Mouse (Mus musculus) adrenal gland, postnatal 4 days (tissue): ENCODE results near the gene Gm26897. TPM values are rescaled to one million over a fixed set of nuclear protein-coding genes. Genes with fewer than 3 reads are reported as not detected.

Experiments used
- DNase-seq, 2 experiments: peaks; one replicate each; pipeline ENCODE4 v3.0.0; 2021 to 2022; ENCODE audit warnings: low spot score in 2 of 2, mixed read lengths in 2 of 2
- long read RNA-seq, 2 experiments: library from polyadenylated mRNA; stranded (forward); transcript quantifications; one replicate each; pipeline ENCODE4 v2.0.0; 2021
- total RNA-seq, 2 experiments: library from RNA; stranded (reverse); gene quantifications; 2 replicates each; pipeline ENCODE4 v1.2.3; 2021

Gene Gm26897
- total RNA-seq: not detected
- long read RNA-seq, experiment 1: 0 reads
- long read RNA-seq, experiment 2: 0 reads

DNA sequence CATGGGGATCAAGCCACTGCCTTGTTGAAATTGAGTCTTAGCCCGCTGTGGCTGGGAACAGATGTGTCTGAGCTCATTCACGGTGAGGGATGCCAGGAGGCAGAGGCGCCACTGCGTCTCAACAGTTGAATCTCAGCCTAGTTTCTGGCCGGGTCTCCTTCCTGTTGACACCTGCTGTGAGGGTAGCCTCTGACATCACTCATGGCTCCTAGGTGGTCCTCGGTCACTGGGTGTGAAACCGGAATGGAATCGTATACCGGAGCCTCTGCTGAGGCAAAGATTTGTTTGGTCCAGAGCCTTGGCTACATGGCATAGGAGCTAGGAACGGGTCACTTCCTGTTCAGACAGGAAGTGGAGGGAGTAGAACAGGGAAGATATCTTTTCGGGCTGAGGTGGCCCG lies at the start of gene Gm26897:
Gene Gm26897, plus strand, starts transcription at position 74 of the 400 bp plus-strand sequence.
- DNase-seq: no peak

DNA sequence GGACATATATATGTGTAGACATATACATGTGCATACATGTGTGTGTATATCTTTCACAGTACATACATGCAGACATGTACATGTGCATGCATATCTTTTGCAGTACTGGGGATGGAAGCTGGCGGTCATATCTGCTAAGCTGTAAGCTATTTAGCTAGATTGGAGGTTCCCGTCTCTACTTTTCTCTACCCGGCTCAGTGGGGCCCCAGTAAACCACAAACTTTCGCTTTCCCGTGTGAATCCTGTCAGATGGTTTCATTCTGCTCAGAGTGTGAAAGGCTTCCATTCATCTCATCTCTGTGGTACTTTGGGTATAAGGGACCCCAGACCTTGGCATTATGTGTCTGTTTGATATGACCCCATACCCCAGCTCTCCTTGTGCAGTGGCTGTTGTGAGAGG lies 46.4 kb upstream of the Gm26897 start:
- no peak for DNase-seq

DNA sequence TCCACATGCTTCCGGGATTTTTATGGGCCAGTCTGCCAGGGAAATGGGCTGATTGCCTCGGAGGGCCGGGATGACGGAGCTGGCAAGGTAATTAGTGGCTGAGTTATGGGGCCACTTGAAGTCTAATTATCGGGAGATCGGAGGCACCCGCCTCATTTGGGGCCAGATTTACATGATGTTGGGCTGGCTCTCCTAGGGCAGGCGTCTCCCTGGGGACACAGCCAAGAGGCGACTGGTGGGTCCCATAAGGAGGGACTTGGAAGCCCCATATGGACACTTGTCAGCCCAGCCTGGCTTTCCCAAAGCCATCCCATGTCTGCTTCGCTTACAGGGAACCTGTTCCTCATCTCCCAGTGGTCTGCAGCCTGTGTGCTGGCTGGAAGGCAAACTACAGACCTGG lies 45.1 kb upstream of the Gm26897 start:
- no peak for DNase-seq

DNA sequence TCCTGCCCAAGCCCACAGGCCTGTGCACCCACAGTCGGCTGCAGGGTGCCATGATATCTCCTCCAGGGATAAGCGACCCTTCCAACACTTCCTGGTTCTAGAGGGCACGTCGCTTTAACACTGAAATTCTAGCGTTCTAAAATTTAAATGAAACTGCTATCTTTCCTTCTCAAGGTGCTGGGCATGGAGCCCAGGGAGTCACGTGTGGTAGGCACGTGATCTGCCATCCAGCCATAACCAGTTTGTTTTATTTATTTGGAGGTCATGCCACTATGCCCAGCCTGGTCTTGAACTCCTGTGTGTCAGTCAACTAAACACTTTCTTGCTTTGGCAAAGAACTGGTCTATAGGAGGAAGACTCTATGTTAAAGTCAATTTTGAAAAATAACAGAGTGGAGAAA lies 35.7 kb upstream of the Gm26897 start:
- DNase-seq: no peak

DNA sequence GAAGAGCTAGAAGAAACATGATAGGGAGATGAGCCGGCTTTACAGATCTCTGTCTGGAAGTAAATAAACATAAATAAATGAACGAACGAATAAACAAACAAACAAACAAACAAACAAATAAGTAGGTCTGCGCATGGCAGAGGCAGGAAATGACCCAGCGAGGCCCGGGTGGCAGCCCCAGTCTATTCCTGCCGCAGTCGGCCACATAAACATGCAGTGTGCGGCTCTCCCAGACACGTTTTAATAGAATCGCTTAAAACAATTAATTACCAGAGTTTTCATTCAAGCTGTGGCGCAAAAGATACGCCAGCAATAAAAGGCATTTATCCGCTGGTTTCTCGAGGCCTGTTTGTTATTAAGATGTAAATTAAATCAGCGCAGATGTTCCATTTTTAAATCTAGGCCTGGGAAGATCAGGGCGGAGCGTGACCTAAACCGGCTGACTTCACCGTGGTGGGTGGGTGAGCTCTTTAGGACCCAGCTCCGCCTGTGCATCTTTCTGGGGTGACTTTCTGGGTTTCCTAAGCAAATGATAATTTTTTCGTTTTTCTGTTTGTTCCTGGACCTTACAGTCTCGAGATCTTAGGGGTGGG lies 33.9 kb upstream of the Gm26897 start:
- no peak for DNase-seq

DNA sequence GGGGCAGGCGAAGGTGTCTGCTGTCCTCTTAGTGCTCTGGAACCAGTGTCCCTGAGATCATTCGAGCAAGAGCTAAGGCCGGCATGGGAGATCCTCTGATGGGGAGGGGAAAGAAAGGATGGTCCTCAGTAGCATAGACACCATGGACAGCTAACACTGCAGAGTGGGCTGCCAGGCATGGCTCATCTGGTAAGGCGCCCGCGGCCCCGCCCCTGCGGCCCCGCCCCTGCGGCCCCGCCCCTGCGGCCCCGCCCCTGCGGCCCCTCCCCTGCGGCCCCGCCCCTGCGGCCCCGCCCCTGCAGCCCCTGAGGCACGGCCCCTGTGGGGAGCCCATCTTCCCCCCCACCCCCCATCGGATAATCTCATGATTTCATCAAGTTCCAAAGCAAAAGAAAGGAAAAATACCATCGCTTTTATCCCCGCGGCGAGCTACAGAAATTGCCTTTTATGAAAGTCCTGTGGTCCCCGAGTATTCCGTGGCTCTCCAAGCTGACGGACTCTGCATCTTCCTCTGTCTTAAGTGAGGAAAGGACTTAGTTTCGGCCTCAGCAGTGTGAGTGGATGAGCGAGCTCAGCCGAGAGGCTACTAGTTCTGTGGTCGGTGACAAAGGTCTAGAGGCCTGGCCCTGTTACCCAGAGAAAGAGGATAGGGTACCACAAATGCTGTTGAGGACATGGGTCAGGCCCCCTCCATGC lies 31.9 kb upstream of the Gm26897 start:
- DNase-seq: no peak

DNA sequence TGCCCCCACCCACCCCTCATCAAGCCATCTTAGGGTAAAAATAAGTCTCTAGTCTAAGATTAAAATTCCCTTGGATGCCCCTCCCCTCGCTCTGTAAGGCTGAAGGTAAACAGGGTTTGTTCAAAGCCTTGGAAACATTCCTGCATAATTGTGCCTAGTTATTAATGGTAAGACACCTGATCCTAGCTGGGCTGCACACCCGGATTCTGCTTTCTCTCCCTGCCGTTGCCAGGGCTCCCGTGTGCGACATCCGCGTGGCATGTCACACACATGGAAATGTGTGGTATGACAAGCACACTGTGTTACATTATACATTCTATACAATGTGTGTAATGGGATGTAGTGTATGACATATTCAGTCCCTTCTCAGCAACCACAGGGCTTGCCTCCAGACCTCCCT lies 30.1 kb upstream of the Gm26897 start:
- DNase-seq: no peak

DNA sequence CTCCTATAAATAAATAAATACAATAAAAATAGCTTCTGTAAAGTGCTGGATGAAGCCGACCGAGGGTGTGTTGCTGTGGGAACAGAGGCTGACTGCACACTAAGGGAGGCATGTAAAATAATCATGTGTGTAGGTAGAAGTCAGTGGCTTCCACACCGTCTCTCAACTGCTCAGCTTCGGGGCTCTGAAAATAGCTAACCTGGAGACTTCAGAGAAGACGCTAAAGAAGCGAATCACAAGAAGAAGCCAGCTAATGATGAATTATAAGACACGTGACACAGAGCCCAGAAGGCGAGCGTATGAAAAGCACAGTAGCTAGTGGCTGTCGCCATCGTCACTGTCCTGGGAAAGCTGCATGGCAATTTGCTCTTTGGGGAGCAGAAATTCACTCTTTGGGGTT lies 29.4 kb upstream of the Gm26897 start:
- DNase-seq: no peak

DNA sequence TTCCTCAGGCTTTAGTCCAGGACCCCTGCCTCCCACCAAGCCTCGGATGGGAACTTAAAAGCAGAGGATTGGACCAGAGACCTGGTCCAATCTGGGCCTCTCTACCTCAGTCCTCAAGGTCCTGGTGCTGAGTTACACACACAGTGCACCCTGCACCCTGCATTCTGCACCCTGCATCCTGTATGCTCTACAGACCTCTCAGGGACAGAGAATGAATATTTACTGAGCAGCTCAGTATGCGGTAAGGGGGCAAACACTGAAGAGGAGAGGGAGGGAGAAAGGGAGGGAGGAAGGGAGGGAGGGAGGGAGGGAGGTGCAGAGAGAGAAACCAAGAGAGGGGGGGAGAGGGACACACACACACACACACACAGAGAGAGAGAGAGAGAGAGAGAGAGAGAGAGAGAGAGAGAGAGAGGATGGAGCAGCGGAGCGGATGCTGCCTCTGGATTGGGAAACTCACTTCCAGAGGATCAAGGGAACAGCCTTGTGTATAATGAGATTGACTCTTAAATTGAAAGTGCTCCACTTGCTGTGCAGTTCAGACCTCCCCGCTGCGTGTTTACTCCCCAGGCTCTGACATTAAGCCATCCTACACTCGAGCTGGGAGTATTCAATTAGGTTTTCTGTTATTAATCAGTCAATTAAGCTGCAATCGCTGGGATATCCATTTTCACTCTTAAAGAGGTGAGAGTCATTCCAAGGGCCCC lies 24.4 kb upstream of the Gm26897 start:
- no peak for DNase-seq

DNA sequence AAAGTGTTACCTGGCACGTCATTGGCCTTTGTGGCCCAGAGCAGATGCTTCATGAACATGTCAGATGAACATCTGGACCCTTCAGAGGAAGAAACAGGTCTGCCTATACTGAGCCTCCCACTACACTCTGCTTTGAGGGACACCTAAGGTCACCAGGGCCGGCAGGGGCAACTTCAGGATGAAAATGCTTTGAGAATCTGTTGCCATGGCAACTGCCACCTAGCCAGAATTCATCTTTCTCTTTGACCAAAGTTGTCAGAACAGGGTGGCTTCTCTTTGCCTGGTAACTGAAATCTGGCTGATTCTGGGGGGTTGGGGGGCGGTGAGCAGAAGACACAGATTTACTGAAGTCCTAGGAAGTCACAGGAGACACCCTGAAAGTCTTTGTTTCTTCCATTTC lies 14.7 kb upstream of the Gm26897 start:
- no peak for DNase-seq

DNA sequence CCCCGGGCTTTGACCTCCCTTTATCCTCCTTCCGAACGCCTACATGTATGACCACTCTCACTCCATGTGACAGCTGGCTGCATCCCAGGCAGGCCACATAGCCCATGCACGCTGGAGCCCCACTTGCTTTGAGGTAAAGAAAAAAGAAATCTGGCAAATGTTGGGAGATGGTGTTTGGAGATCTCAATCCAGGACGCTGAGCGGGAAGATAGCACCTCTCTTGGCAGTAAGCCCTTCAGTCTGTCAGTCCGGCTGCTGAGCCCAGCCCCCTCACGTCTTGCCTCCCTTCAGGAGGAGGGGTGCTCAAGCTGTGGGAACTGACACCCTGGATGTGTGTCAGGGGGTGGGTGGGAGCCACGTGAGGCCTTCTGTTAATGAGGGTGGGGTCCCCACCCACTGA lies 13.0 kb upstream of the Gm26897 start:
- no peak for DNase-seq

DNA sequence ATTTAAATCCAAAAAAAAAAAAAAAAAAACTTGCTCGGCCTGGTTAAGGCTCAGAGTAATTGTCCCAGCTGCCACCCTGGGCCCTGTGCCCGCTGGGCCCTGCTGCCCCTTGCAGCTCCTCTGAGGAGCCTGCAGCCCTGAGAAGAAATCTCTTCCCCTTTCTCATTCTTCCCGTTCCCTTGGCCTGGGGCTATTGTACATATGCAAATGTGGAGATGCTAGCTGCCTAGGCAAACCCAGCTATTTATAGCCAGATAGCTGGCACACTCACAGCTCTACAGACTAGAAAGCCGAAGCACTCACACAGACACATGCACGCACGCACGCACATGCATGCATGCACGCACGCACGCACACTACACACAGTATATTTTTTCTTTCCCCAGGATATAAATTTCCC lies 9.0 kb upstream of the Gm26897 start:
- DNase-seq: no peak

DNA sequence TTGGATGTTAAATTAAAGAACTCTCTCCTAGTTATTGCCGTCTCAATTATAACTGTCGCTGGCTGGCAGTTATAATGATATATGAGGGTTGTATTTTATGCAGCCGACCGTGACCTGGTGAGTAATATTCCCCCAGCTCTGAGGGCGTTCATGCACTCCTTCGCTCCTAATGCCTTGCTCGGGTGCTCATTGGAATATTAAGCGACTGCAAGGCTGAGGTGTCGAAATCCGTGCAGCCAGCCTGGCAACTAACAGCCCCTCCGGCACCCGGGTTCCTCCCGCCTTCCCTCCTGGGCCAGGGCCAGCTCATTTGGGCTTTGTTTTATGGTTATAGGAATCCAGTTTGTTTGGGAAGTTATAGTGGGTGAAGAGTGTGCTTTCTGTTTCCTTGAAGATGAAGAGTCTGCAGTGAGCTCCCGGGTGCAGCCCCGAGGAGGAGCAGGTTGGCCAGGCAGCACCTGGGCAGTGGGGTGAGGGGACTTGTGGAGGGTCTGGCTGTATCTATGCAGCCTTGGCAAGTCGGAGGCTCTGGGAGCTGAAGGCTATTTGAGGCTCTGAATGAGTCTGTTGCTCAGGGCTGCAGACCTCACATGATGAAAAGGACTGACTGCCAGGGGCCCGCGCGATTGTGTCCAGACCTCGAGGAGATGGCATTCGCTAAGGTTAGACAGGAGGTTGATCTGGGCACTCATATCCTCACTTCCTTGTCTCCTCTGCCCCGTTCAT lies 8.4 kb upstream of the Gm26897 start:
- no peak for DNase-seq

DNA sequence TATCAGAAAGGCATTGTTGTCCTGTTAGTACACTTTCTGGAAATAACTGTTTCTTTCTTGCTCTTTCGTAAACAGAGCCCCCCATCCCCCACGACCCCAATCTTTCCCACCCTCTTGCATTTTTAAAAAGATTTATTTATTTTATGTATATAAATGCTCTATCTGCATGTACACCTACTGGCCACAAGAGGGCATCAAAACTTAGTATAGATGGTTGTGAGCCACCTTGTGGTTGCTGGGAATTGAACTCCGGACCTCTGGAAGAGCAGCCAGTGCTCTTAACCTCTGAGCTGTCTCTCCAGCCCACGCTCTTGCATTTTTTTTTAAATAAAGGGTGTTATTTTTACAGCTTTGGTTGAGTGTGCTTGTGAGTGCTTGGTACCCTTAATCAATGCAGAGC lies 5.3 kb upstream of the Gm26897 start:
- DNase-seq: no peak

DNA sequence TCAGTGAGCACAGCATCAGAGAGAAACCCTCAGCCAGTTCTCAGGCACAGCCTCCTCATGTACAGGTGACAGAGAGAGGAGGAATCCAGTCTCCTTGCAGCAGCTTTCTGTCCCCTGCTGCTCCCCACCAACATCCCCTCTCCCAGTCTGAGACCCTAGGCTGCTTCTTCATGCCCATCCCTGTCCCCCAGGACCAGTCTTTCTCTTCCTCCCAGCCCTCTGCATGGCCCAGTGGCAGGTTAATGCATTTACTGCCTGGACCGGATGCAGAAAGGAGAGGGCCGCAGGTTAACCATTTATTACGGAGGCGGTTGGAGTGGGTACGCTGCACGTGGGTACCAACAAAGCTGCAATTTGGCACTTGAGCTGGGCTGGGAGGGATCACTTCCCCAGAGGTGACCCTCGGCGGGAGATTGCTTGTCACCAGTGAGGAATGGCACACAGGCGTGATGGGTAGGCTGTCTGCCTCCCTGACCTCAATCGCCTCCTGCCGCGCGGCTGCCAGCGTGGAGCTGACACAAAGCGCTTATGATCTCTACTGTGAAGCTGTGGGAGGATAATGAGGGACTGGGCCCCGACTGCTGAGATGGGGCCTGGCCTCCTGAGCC lies 3.1 kb upstream of the Gm26897 start:
- DNase-seq: no peak

DNA sequence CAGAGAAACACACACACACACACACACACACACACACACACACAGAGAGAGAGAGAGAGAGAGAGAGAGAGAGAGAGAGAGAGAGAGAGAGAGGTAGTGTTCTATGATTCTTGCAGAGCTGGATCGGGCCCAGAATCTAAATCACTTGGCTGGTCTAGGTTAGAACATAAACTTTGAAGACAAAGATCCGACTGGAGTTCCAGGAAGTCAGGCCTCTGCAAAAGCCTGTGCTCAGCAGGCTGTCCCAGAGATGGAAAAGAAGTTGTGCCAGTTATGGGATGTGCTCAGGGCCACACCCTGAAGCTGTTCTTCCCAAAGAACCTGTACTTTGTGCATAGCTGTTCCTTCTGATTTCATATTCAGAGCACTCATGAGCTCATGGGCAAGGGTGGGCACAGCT lies 1.5 kb upstream of the Gm26897 start:
- DNase-seq: no peak

DNA sequence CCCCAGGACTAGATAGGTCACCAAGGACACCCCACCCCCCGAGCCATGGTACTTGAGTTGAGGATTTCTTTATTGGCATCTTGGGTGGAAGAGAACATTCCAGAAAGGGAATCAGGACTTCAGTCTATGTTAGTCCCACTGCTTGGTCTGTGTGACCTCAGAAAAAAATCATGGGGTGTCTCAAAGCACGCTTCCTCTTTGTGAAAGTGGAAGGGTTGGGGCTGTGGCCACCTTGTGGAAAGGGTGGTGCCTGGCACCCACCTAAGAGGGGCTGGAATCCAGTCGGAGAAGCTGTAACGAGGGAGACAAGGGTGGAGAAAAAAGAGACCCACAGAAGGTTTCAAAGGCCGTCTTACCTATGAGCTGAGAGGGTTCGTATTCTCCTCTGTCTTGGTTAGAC lies 5.8 kb downstream of the Gm26897 start:
- no peak for DNase-seq

DNA sequence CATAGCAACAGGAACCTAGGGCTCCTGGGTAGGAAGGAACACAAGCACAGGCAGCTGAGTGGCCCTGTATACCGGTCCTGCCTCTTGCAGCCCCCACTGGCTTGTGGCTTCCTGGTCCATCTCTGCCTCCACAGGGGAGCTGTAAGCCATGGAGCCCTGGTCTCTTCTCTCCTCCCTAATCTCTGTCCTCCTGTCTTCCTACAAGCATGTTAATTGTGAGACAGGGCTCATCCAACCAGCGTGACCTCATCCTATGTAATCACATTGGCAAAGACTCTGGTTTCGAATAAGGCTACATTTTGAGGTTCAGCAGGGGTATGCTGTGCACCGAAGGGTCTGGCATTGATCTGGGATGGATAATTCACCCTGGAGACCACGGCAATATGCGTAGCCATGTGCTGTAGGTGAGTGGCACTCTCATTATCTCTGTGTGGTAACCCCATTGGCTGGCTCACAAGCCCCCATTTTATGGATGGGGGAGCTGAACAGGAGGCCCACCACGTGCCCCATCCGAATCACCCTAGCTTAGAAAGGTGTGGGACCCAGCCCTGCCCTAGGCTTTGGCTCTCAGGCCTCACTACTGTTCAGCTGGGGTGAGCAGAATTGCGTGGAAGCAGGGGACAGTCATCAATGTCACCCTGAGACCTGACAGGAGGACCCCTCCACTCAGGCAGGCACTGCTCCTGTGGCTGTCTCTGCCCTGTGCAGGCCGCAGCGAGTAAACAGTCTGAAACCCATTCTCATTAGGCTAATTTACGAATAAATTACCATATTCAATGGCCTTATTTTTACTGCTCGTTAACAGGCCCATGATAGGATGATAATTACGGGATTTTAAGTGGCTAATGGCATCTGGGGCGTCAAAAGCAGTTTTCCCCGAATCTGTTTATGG lies 6.9 kb downstream of the Gm26897 start:
- DNase-seq: no peak

DNA sequence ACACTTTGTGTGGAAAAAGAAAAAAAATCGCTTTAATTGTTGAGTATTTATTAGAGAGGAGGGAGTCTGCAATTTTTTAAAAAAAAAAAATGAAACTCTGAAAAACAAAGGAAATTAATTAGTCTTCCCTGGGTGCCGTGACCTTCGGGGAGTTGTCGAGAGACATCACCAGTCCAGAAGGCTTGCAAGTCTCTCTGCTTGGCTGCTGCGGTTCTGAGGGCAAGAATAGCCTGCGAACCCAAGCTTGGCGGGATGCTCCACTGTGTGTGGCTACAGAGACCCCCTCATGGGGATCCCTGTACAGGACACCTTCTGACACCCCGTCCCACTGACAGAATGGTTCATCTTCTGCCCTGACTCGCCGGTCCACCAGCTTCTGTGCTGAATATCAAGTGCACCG lies 7.6 kb downstream of the Gm26897 start:
- no peak for DNase-seq

DNA sequence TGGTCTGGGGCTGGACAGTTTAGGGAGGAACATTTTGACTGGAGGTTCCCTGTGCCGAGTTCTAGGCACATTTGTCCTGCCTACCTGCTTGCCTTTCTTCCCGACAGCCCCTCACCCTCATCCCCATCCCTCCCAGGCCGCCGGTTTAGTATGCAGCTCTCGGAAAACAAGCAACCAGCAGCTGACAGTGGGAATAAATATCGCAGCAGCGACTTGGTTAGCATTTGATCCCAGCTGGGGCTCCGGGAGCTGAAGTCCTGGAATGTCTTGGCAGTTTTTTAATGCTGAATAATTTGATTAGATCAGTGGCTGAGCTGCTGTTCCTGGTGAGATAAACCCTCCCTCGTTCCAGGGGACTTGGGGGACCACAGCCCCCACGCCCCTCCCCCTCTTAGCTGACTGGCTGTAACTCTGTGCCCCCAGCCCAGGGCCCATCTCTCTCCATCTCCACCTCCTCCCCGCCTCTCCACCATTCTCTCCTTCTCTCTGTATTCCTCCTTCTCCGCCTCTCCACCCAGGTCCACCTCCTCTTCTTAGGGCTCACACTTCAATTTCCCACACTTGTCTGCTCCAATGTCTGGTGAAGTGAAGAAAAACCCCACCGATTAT lies 8.7 kb downstream of the Gm26897 start:
- DNase-seq: no peak
